Comparison of ENCODE assay signal across 20 mouse cellular contexts in genomic region chr3:66055652-66056051, GRCm38 (mm10).
"Had no signal": no experiment of that assay in that cellular context is flagged by ENCODE, and none has a peak within 500 bp of the region (broad histone marks: within the 10 kb centered on the region; RNA-seq: fewer than 3 reads in every experiment).

No protein-coding gene starts in this region.

- H3K4me2 ChIP-seq: limb, embryonic 12.5 days; limb, embryonic 15.5 days; liver, embryonic 11.5 days; lung, embryonic 14.5 days; midbrain, embryonic 13.5 days; neural tube, embryonic 13.5 days had no signal

- H3K4me3 ChIP-seq: layer of hippocampus, adult 2 months; limb, embryonic 12.5 days; limb, embryonic 15.5 days; midbrain, embryonic 13.5 days; myocyte; neural tube, embryonic 13.5 days had no signal

- H3K36me3 ChIP-seq: limb, embryonic 12.5 days; limb, embryonic 15.5 days; midbrain, embryonic 13.5 days; neural tube, embryonic 13.5 days had no signal

- H3K9me3 ChIP-seq: limb, embryonic 12.5 days; limb, embryonic 15.5 days; midbrain, embryonic 13.5 days; neural tube, embryonic 13.5 days had no signal

- ATAC-seq: intestine, postnatal 0 days; liver, postnatal 0 days; midbrain, embryonic 13.5 days; midbrain, embryonic 16.5 days had no signal

- H3K27ac ChIP-seq: kidney, postnatal 0 days; layer of hippocampus, adult 2 months; limb, embryonic 12.5 days; limb, embryonic 15.5 days; liver, embryonic 14.5 days; midbrain, embryonic 13.5 days; neural tube, embryonic 13.5 days had no signal

- H3K4me1 ChIP-seq: limb, embryonic 15.5 days; midbrain, embryonic 13.5 days; neural tube, embryonic 13.5 days had no signal

- DNase-seq: kidney, adult 2 months; kidney, postnatal 25 days; layer of hippocampus, adult 9-11 months; left cerebral cortex, postnatal 4 days; liver, postnatal 0 days; lung, embryonic 14.5 days; lung, postnatal 10 days; lung, postnatal 36 days; thymus, postnatal 25 days had no signal

- H3K9ac ChIP-seq: limb, embryonic 12.5 days; limb, embryonic 15.5 days; liver, embryonic 14.5 days; liver, postnatal 0 days; lung, embryonic 14.5 days; midbrain, embryonic 13.5 days; neural tube, embryonic 13.5 days had no signal

- H3K27me3 ChIP-seq: limb, embryonic 12.5 days; limb, embryonic 15.5 days; midbrain, embryonic 13.5 days; neural tube, embryonic 13.5 days had no signal
